Mouse (Mus musculus) cerebellum, postnatal 14 days (tissue): ENCODE data around the gene Sema5b.
"Not testable (repeated sequence)": the region's sequence is repeated elsewhere in the genome, so short reads cannot be mapped to it uniquely, and the experiment has no call there.

Source experiments
- DNase-seq, 2 experiments: peaks; one replicate each; pipeline ENCODE4 v3.0.0; 2021; ENCODE audit warnings: mixed read lengths in 2 of 2

The Sema5b gene

GRCm38 (mm10) chr16:35555596-35556482, 14.9 kb downstream of the Sema5b start:
- DNase-seq: no peak

GRCm38 (mm10) chr16:35557038-35557437, 16.1 kb downstream of the Sema5b start:
- no peak for DNase-seq

- DNase-seq: no peak
These were observed 20.6 kb downstream of the Sema5b start for GRCm38 (mm10) chr16:35561541-35561940.

- no peak for DNase-seq
These were observed 23.4 kb downstream of the Sema5b start for GRCm38 (mm10) chr16:35564246-35564905.

- DNase-seq: not testable (repeated sequence)
These were observed 24.7 kb downstream of the Sema5b start for GRCm38 (mm10) chr16:35565601-35566000.

GRCm38 (mm10) chr16:35568225-35568880, 27.4 kb downstream of the Sema5b start:
- no peak for DNase-seq

- no peak for DNase-seq
These were observed 28.4 kb downstream of the Sema5b start for GRCm38 (mm10) chr16:35569347-35569746.

GRCm38 (mm10) chr16:35569758-35570157, 28.8 kb downstream of the Sema5b start:
- no peak for DNase-seq

GRCm38 (mm10) chr16:35570627-35571026, 29.7 kb downstream of the Sema5b start:
- DNase-seq: no peak

GRCm38 (mm10) chr16:35573586-35573985, 32.6 kb downstream of the Sema5b start:
- DNase-seq: peak; percentile 42 to 66

GRCm38 (mm10) chr16:35577181-35577941, 36.4 kb downstream of the Sema5b start:
- peak; percentile 88 to 93 for DNase-seq

GRCm38 (mm10) chr16:35581299-35581698, 40.4 kb downstream of the Sema5b start:
- no peak for DNase-seq

- DNase-seq: no peak
These were observed 42.7 kb downstream of the Sema5b start for GRCm38 (mm10) chr16:35583551-35584080.

GRCm38 (mm10) chr16:35585126-35585694, 44.3 kb downstream of the Sema5b start:
- DNase-seq: no peak

- peak in 1 of 2 experiments; percentile 45 for DNase-seq
These were observed 46.3 kb downstream of the Sema5b start for GRCm38 (mm10) chr16:35587046-35587779.

- peak in 1 of 2 experiments; percentile 44 for DNase-seq
These were observed 47.0 kb downstream of the Sema5b start for GRCm38 (mm10) chr16:35587866-35588465.

- DNase-seq: no peak
These were observed 47.8 kb downstream of the Sema5b start for GRCm38 (mm10) chr16:35588731-35589151.

GRCm38 (mm10) chr16:35591756-35592155, 50.8 kb downstream of the Sema5b start:
- peak; percentile 58 to 67 for DNase-seq

GRCm38 (mm10) chr16:35592274-35593065, 51.5 kb downstream of the Sema5b start:
- DNase-seq: peak; percentile 65 to 80

- DNase-seq: peak in 1 of 2 experiments; percentile 58
These were observed 52.5 kb downstream of the Sema5b start for GRCm38 (mm10) chr16:35593474-35593873.
